Mouse (Mus musculus) stomach, postnatal 0 days (tissue): ENCODE results near the gene Fgfr2. TPM values are rescaled to one million over a fixed set of nuclear protein-coding genes. Genes with fewer than 3 reads are reported as not detected.

ENCODE experiments used
- ATAC-seq: fragments of 200-750 bp; cut with Nextera tagmentation; 2 replicates; pipeline ENCODE4 v1.8.0; 2017; ENCODE audit not compliant: low FRiP score, low TSS enrichment
- DNase-seq: peaks from one replicate; pipeline ENCODE4 v3.0.0-alpha.2; 2016; ENCODE audit warnings: low spot score
- H3K27ac ChIP-seq: fragments of 300-500 bp; sonication (generic); replicated peaks from 2 replicates; pipeline ENCODE4 v1.5.1; 2014; ENCODE audit warnings: mild to moderate bottlenecking, control low read depth
- H3K27me3 ChIP-seq: fragments of 300-500 bp; sonication (generic); 2 replicates; pipeline ENCODE4 v1.6.1; 2014; ENCODE audit warnings: low read length; ENCODE audit not compliant: control insufficient read depth, insufficient read depth
- H3K36me3 ChIP-seq: fragments of 300-500 bp; sonication (generic); 2 replicates; pipeline ENCODE4 v1.6.1; 2014; ENCODE audit warnings: low read length, mixed read lengths; ENCODE audit not compliant: control insufficient read depth, insufficient read depth
- H3K4me1 ChIP-seq: fragments of 300-500 bp; sonication (generic); replicated peaks from 2 replicates; pipeline ENCODE4 v1.6.1; 2014; ENCODE audit warnings: antibody characterized with exemption; ENCODE audit not compliant: control insufficient read depth, insufficient read depth
- H3K4me2 ChIP-seq: fragments of 300-500 bp; sonication (generic); replicated peaks from 2 replicates; pipeline ENCODE4 v1.6.1; 2014; ENCODE audit warnings: low read depth, mild to moderate bottlenecking, control low read depth, moderate library complexity
- H3K4me3 ChIP-seq: fragments of 300-500 bp; sonication (generic); 2 replicates; pipeline ENCODE4 v1.5.1; 2014; ENCODE audit warnings: low read depth, low read length, control low read depth
- H3K9ac ChIP-seq: fragments of 300-500 bp; sonication (generic); 2 replicates; pipeline ENCODE4 v1.6.1; 2014; ENCODE audit warnings: mild to moderate bottlenecking, low read length, control low read depth, mixed read lengths
- H3K9me3 ChIP-seq: fragments of 300-500 bp; sonication (generic); 2 replicates; pipeline ENCODE4 v1.6.1; 2016; ENCODE audit warnings: low read length; ENCODE audit not compliant: control insufficient read depth
- CTCF ChIP-seq: IDR thresholded peaks from 2 replicates; pipeline ENCODE4 v1.5.1; 2016; ENCODE audit warnings: antibody characterized with exemption, low read depth, mild to moderate bottlenecking, moderate library complexity
- EP300 ChIP-seq: optimal IDR thresholded peaks from 2 replicates; pipeline ENCODE3; 2016; ENCODE audit warnings: antibody characterized with exemption
- WGBS: fragments of 180-500 bp; shearing (Covaris S2); extraction: QIAGEN DNeasy Blood & Tissue Kit; methylation state at CpG from one replicate; pipeline ENCODE4 v1.1.7; 2014; 5-methylcytosine and 5-hydroxymethylcytosine counted together
- polyA plus RNA-seq: library from polyadenylated mRNA; unstranded; fragments of >200 nt; fragmentation: Nextera tagmentation; extraction: Ambion mirVana; gene quantifications from 2 replicates; pipeline ENCODE4 v1.2.1, GENCODE M21; 2015

Gene Fgfr2
- polyA plus RNA-seq, 1 experiment from 2014 or later = 60.8 TPM

GRCm38 (mm10) chr7:132067951-132068350 is 1055.2 kb downstream of the Fgfr2 start:
- 84% methylated on average over 5 of the region's 5 CpGs for WGBS
- ATAC-seq (no peak), DNase-seq (no peak)
- Histone ChIP-seq H3K4me2 (no peak overlapping the region), H3K9me3 (no peaks in the 10 kb centered on the region), H3K4me3 (no peak overlapping the region), H3K4me1 (no peaks in the 10 kb centered on the region), H3K27me3 (no peaks in the 10 kb centered on the region), H3K9ac (no peak overlapping the region), H3K27ac (no peak overlapping the region), H3K36me3 (no peaks in the 10 kb centered on the region)
- TF ChIP-seq CTCF (no peak), EP300 (no peak)

- Histone ChIP-seq H3K36me3 (no peaks in the 10 kb centered on the region), H3K4me2 (no peak overlapping the region), H3K27me3 (no peaks in the 10 kb centered on the region), H3K4me1 (no peaks in the 10 kb centered on the region), H3K27ac (no peak overlapping the region), H3K4me3 (no peak overlapping the region), H3K9ac (no peak overlapping the region), H3K9me3 (no peaks in the 10 kb centered on the region)
- no peak for ATAC-seq
- 78% methylated on average over 5 of the region's 5 CpGs for WGBS
- TF ChIP-seq EP300 = no peak
- TF ChIP-seq CTCF = no peak
- DNase-seq = no peak
Measured at GRCm38 (mm10) chr7:132067511-132067910, 1055.6 kb downstream of the Fgfr2 start.

DNA sequence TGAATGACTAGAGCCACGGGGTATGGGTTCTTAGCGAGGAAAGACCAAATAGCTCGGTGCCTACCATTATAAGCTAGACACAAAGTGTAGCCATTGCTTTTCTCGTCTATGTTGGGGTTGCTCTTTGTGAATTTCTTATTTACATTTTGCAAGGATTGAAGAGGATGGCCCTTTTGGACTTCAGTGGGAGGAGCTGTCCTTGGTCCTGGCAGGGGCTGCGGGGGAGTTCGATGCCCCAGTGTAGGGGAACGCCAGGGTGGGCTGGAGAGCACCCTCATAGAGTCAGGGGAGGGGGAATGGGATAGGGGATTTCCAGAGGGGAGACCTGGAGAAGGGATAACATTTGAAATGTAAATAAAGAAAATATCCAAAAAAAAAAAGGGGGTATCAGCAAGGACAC is 1063.0 kb downstream of the Fgfr2 start:
- H3K9me3 ChIP-seq = no peaks in the 10 kb centered on the region
- no peak overlapping the region for H3K4me3 ChIP-seq
- no peak for DNase-seq

GRCm38 (mm10) chr7:132056565-132056964 is 1066.6 kb downstream of the Fgfr2 start:
- H3K4me3 ChIP-seq = no peak overlapping the region
- ATAC-seq (no peak), DNase-seq (no peak)
- no peak overlapping the region for H3K27ac ChIP-seq
- H3K9me3 ChIP-seq = no peaks in the 10 kb centered on the region
- no peaks in the 10 kb centered on the region for H3K4me1 ChIP-seq
- WGBS = 70% methylated on average over 7 of the region's 7 CpGs
- no peak overlapping the region for H3K9ac ChIP-seq
- no peaks in the 10 kb centered on the region for H3K36me3 ChIP-seq
- H3K4me2 ChIP-seq = no peak overlapping the region
- no peak for TF ChIP-seq EP300
- TF ChIP-seq CTCF = no peak
- H3K27me3 ChIP-seq = no peaks in the 10 kb centered on the region

More for the DNA sequence above, 1063.0 kb downstream of the Fgfr2 start:
- no peaks in the 10 kb centered on the region for H3K4me1 ChIP-seq
- no peak for ATAC-seq
- 63% methylated on average over 7 of the region's 7 CpGs for WGBS
- no peaks in the 10 kb centered on the region for H3K27me3 ChIP-seq
- TF ChIP-seq EP300 (no peak), CTCF (no peak)
- no peaks in the 10 kb centered on the region for H3K36me3 ChIP-seq
- H3K27ac ChIP-seq = no peak overlapping the region
- no peak overlapping the region for H3K4me2 ChIP-seq
- H3K9ac ChIP-seq = no peak overlapping the region

- H3K9ac ChIP-seq = no peak overlapping the region
- TF ChIP-seq EP300 (no peak), CTCF (no peak)
- no peak overlapping the region for H3K4me3 ChIP-seq
- no peak overlapping the region for H3K27ac ChIP-seq
- H3K4me2 ChIP-seq = no peak overlapping the region
- no peak; the same call in 1 of the 2 replicates for ATAC-seq
- no peaks in the 10 kb centered on the region for H3K4me1 ChIP-seq
- no peaks in the 10 kb centered on the region for H3K36me3 ChIP-seq
- H3K9me3 ChIP-seq = no peaks in the 10 kb centered on the region
- 32% methylated on average over 4 of the region's 4 CpGs for WGBS
- no peak for DNase-seq
- H3K27me3 ChIP-seq = no peaks in the 10 kb centered on the region
Measured at GRCm38 (mm10) chr7:132046662-132047061, 1076.5 kb downstream of the Fgfr2 start.

GRCm38 (mm10) chr7:132031940-132032531 is 1091.1 kb downstream of the Fgfr2 start:
- WGBS = 48% methylated on average over 6 of the region's 6 CpGs
- no peak overlapping the region for H3K4me2 ChIP-seq
- H3K27ac ChIP-seq = no peak overlapping the region
- no peak overlapping the region for H3K4me3 ChIP-seq
- no peaks in the 10 kb centered on the region for H3K27me3 ChIP-seq
- H3K36me3 ChIP-seq = no peaks in the 10 kb centered on the region
- no peak for ATAC-seq
- peak; percentile 19 for DNase-seq
- H3K4me1 ChIP-seq = no peaks in the 10 kb centered on the region
- H3K9ac ChIP-seq = no peak overlapping the region
- TF ChIP-seq EP300 (no peak), CTCF (no peak)
- no peaks in the 10 kb centered on the region for H3K9me3 ChIP-seq
